Mouse (Mus musculus): ENCODE measurements around the gene Fignl1. TPM values are rescaled to one million over a fixed set of nuclear protein-coding genes. Genes with fewer than 3 reads are reported as not detected.

Fignl1 gene
- polyA plus RNA-seq, 1 experiment from 2014 or later = 54.4 TPM

DNA sequence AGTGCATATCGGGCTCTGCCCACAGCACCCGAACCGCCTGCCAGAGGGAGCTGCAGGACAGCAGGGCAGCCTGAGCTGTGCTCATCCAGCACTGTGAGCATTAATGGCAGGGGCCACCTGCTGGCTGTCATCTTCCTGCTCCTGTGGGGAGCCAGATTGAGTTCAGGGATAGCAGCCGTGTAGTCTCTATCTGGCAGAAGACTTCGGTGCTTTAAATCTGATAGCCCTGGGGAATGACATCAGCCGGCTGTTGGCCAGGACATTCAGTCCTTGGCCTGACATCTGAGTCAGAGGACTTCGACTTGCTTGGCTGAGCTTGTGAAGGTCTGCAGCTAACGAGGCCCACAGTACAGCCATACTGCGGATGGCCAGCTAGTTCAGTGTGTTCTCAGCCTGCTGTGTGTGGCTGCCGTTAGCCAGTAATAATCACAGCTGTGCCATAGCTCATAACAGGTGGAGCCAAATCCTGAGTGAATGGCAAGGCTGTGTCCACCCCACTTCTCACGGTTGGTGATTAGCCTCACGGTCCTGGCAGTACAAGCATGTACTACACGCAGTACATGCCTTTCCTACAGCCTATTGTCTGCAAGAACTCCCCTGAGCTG is 35.7 kb upstream of the Fignl1 start:
- Histone ChIP-seq H3K27ac (peak overlapping the region; percentile 60), H3K4me3 (replicated peaks) (no peak overlapping the region), H3K36me3 (no peaks in the 10 kb centered on the region), H3K9me3 (no peaks in the 10 kb centered on the region), H3K27me3 (replicated peaks) (no peaks in the 10 kb centered on the region), H3K9ac (no peak overlapping the region), H3K4me1 (peaks cover 6% of the 10 kb centered on the region; the same call in 1 of the 2 replicates), H3K4me2 (no peak overlapping the region)
- ATAC-seq (ENCODE audit: insufficient read depth, low FRiP score, low read depth) = peak; percentile 70; the same call in 1 of the 2 replicates
- WGBS = 43% methylated on average over 13 of the region's 13 CpGs

DNA sequence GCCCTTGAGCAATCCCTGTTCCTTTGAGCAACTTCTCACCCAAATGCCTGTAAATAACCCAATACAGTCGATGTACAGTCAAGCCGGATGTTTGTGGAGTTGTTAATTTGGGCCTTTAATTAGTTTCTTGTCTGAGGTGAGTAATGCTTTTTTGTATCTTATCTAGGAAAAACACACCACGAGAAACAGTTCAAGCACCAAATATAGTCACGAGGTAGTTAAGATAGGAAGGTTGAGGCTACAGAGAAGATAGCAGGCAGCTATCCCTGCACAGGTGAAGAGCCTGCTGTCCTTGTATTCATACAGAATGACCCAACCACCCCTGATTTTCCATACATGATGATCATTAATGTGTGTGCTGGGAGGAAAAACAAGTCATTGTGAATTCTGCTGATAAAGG is 32.8 kb upstream of the Fignl1 start:
- WGBS = 52% methylated on average over 4 of the region's 4 CpGs
- no peak overlapping the region for H3K4me2 ChIP-seq
- H3K4me3 ChIP-seq (replicated peaks) = no peak overlapping the region
- H3K4me1 ChIP-seq = peaks cover 22% of the 10 kb centered on the region
- H3K36me3 ChIP-seq = no peaks in the 10 kb centered on the region
- H3K9me3 ChIP-seq = no peaks in the 10 kb centered on the region
- H3K27ac ChIP-seq = no peak overlapping the region
- no peaks in the 10 kb centered on the region for H3K27me3 ChIP-seq (replicated peaks)
- peak; percentile 60; the same call in 1 of the 2 replicates for ATAC-seq (ENCODE audit: insufficient read depth, low FRiP score, low read depth)
- H3K9ac ChIP-seq = no peak overlapping the region

DNA sequence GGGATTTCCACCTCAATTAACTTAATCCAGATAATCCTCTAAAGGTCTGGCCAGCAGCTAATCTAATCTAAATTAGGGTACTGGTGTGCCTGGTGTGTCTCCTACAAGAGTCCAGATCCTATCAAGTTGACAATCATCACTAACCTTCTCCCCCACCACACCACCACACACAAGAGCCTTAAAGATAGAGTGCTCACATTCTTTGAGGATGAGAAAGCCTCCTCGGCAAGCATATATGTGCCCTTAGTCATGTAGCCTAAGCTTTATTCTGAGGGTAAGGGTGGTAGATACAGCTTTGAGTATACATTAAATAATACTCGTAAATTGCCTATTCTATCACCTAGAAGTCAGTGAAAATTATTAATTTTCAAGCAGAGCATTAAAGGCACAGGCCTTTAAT is 32.0 kb upstream of the Fignl1 start:
- no peaks in the 10 kb centered on the region for H3K9me3 ChIP-seq
- H3K4me1 ChIP-seq = peaks cover 28% of the 10 kb centered on the region
- whole genome bisulfite sequencing = 67% methylated on average over 2 of the region's 2 CpGs
- H3K4me3 ChIP-seq (replicated peaks) = no peak overlapping the region
- no peak for ATAC-seq (ENCODE audit: insufficient read depth, low FRiP score, low read depth)
- H3K9ac ChIP-seq = no peak overlapping the region
- H3K4me2 ChIP-seq = no peak overlapping the region
- no peak overlapping the region for H3K27ac ChIP-seq
- H3K36me3 ChIP-seq = no peaks in the 10 kb centered on the region
- H3K27me3 ChIP-seq (replicated peaks) = no peaks in the 10 kb centered on the region

DNA sequence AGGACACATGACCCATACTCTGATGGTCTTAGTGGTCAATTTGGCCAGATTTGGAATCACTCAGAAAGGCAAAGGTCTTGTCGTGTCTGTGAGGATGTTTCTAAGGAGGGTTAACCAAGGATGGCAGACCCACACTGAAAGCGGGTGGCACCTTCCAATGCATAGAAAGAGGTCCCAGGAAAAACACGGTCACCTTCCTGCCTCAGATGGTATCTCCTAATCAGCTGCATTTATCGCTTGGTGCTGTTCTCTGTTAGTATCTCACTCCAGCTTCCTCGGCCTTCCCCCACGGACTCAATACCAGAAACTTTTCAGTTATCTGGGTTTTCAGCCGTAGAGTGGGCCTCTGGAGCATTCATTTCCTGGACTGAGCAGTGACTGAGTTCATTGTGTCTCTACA is 31.1 kb upstream of the Fignl1 start:
- Histone ChIP-seq H3K27me3 (replicated peaks) (no peaks in the 10 kb centered on the region), H3K4me3 (replicated peaks) (no peak overlapping the region), H3K36me3 (no peaks in the 10 kb centered on the region), H3K9me3 (no peaks in the 10 kb centered on the region), H3K9ac (no peak overlapping the region), H3K4me1 (peaks cover 30% of the 10 kb centered on the region), H3K4me2 (no peak overlapping the region), H3K27ac (no peak overlapping the region)
- WGBS = 86% methylated on average over 7 of the region's 7 CpGs
- ATAC-seq (ENCODE audit: insufficient read depth, low FRiP score, low read depth) = no peak

DNA sequence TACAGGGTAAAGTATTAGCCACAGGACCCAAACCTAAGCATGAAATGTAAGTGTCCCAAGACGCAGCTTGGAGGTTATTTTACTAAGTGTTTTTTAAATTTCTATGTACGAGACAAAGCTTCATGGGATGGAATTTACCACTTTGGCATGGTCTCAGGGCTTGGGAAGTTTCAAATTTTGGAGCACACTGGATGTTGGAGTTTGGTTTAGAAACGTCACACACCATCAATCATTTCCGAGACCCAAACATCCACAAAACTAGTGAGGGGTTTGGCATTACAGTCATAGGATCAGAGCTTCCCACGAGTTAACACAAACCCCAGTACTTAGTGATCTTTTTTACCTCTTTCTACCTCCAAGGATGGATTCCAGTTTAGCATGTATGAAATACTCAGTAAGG is 28.6 kb upstream of the Fignl1 start:
- no peak overlapping the region for H3K4me2 ChIP-seq
- no peaks in the 10 kb centered on the region for H3K36me3 ChIP-seq
- no peak overlapping the region for H3K9ac ChIP-seq
- peaks cover 35% of the 10 kb centered on the region for H3K4me1 ChIP-seq
- H3K9me3 ChIP-seq = no peaks in the 10 kb centered on the region
- H3K27me3 ChIP-seq (replicated peaks) = no peaks in the 10 kb centered on the region
- 48% methylated on average over 5 of the region's 5 CpGs for WGBS
- no peak for ATAC-seq (ENCODE audit: insufficient read depth, low FRiP score, low read depth)
- no peak overlapping the region for H3K4me3 ChIP-seq (replicated peaks)
- peak overlapping the region; percentile 65 for H3K27ac ChIP-seq

DNA sequence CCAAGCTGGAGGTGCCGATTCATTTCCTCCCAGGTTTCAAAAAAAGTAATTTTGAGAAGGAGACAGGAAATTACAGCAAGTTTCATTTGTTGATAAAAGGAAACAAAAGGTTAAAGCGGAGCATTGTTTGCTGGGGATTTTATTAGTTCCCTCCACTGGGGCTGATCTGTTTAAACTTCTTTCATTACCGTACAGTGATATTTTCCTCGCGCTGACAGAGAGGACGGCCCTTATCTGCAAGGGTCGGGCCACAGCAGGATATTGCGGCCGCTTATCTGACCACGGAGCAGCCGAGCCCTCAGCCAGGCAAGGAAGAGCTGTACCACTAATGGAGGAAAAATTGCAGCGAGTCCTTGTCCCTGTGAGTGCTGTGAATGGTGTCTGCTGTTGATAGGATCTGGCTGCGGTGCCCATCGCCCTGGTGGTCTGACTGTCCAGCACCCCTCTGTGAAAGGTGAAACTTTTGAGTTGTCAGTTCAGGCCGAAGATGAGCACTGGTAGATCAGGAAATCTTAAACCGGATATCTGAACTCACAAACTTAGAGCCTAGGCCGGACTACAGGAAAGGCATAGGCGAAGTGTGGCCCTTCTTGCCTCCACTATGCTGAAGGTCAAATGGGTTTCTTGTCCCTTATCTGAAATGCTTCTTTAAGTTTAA is 28.1 kb upstream of the Fignl1 start:
- no peaks in the 10 kb centered on the region for H3K27me3 ChIP-seq (replicated peaks)
- 0 out of 2 replicates have a peak overlapping the region, but pooled peaks have one; percentile 3 for H3K4me3 ChIP-seq (replicated peaks)
- WGBS = 19% methylated on average over 18 of the region's 18 CpGs
- peak overlapping the region; percentile 65 for H3K27ac ChIP-seq
- H3K9me3 ChIP-seq = no peaks in the 10 kb centered on the region
- ATAC-seq (ENCODE audit: insufficient read depth, low FRiP score, low read depth) = peak; percentile 80; the same call in 1 of the 2 replicates
- no peaks in the 10 kb centered on the region for H3K36me3 ChIP-seq
- peak overlapping the region; percentile 32 for H3K4me2 ChIP-seq
- H3K4me1 ChIP-seq = peaks cover 39% of the 10 kb centered on the region
- H3K9ac ChIP-seq = no peak overlapping the region

DNA sequence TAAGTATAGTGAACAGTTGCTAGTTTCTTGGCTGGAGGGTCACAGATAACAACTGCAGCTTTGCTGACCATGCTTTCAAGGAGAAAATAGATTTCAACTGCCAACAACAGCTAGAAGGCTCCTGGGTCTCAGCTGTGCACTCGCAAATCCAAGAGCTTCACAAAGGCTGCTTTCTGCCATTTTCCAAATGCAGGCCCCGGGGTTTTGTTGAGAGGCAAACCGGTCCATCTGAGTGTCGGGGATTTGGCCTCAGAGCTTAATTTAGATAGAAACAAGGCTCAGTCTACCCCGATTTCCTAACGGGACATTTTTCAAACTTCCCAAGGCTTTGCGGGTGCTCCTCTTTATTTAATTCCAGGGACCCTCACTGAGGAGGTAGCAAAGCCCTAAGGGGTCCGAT is 27.5 kb upstream of the Fignl1 start:
- 40% methylated on average over 8 of the region's 8 CpGs for WGBS
- Histone ChIP-seq H3K27me3 (replicated peaks) (no peaks in the 10 kb centered on the region), H3K36me3 (no peaks in the 10 kb centered on the region), H3K4me2 (peak overlapping the region; percentile 32; the same call in 1 of the 2 replicates), H3K9me3 (no peaks in the 10 kb centered on the region), H3K9ac (no peak overlapping the region), H3K4me3 (replicated peaks) (no peak overlapping the region), H3K27ac (peak overlapping the region; percentile 65), H3K4me1 (peaks cover 42% of the 10 kb centered on the region)
- ATAC-seq (ENCODE audit: insufficient read depth, low FRiP score, low read depth) = no peak

DNA sequence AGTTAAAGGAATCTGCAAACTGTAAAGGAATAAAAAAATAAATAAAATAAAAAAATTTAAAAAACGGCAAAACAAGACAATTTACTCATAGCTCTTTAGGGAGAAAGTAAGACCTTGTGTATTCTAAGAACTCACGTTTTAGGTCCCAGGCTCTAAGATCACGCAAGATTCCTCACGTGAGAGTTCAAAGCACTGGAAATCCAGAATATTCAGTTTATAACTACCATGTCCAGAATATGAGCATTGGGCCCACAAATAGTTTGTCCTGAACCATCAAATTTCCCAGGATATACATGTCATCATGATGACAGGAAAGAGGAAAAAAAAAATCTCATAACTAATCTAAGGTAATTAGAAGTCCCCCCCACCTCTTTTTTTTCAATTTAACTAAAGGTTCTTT is 27.0 kb upstream of the Fignl1 start:
- H3K36me3 ChIP-seq = no peaks in the 10 kb centered on the region
- no peak overlapping the region for H3K9ac ChIP-seq
- H3K4me3 ChIP-seq (replicated peaks) = no peak overlapping the region
- H3K27me3 ChIP-seq (replicated peaks) = no peaks in the 10 kb centered on the region
- ATAC-seq (ENCODE audit: insufficient read depth, low FRiP score, low read depth) = no peak
- 80% methylated on average over 4 of the region's 4 CpGs for WGBS
- no peak overlapping the region for H3K4me2 ChIP-seq
- H3K27ac ChIP-seq = peak overlapping the region; percentile 65
- no peaks in the 10 kb centered on the region for H3K9me3 ChIP-seq
- H3K4me1 ChIP-seq = peaks cover 46% of the 10 kb centered on the region

DNA sequence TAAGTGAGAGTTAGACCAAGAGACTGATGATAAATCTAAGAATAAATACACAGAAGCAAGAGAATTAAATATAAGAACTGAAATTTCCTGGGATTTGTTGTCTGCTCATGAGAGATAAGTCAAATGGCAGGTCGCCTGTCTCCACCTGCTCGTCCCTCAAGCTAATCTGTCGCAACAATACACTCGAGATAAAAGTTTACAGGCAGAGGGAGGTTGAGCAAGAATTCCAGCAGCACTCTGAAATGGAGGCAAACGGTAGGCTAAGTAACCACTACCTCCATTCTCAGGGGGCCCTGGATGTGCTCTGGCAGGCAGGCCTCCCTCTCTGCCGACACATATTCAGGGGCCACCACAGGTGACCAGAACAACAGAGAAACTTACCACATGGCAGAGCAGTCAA is 26.6 kb upstream of the Fignl1 start:
- peak; percentile 38; the same call in 1 of the 2 replicates for ATAC-seq (ENCODE audit: insufficient read depth, low FRiP score, low read depth)
- H3K9ac ChIP-seq = no peak overlapping the region

DNA sequence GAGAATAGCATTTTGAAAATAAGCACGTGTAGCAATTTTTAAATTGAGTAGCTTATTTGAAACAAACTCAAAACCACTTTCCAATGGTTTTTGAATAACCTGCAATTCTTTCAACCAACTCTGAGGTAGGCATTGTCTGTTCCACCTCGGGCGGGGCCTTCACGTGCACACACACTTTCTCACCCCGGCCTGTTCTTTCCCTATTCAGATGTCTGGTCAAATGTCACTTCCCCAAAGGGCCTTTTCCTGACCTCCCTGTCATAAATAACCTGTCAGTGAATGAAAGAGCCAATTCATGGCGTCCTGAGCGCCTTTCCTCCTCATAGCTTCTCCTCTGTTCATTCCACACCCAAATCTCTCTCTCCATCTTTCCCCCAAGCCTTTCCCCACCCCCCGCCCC is 24.3 kb upstream of the Fignl1 start:
- Histone ChIP-seq H3K4me1 (peaks cover 66% of the 10 kb centered on the region), H3K4me2 (no peak overlapping the region), H3K4me3 (replicated peaks) (no peak overlapping the region), H3K27me3 (replicated peaks) (no peaks in the 10 kb centered on the region), H3K36me3 (no peaks in the 10 kb centered on the region), H3K9ac (no peak overlapping the region), H3K9me3 (no peaks in the 10 kb centered on the region), H3K27ac (peak overlapping the region; percentile 91; the same call in 1 of the 2 replicates)
- WGBS = 37% methylated on average over 8 of the region's 8 CpGs
- no peak for ATAC-seq (ENCODE audit: insufficient read depth, low FRiP score, low read depth)

More for the DNA sequence above, 26.6 kb upstream of the Fignl1 start:
- WGBS = 41% methylated on average over 6 of the region's 6 CpGs
- Histone ChIP-seq H3K4me1 (peaks cover 48% of the 10 kb centered on the region), H3K27ac (peak overlapping the region; percentile 60), H3K9me3 (no peaks in the 10 kb centered on the region), H3K4me2 (no peak overlapping the region), H3K36me3 (no peaks in the 10 kb centered on the region), H3K4me3 (replicated peaks) (no peak overlapping the region), H3K27me3 (replicated peaks) (no peaks in the 10 kb centered on the region)

DNA sequence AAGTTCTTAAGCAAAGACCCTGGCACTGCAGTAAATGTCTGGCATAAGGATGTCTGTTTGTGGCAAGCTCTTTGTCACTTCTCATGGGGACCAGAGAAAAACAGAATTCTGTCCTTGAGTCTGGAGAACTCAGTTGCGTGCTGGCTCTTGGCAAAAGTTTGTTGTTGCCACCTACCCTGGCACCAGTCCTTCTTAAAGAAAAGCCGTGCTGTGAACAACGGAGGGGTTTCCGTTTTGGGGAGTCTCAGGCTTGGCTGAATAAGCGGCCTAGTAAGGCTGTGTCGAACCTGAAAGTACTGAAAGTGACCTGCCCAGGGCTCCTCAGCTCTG is 24.0 kb upstream of the Fignl1 start:
- no peak for ATAC-seq (ENCODE audit: insufficient read depth, low FRiP score, low read depth)
- no peaks in the 10 kb centered on the region for H3K36me3 ChIP-seq
- peak overlapping the region; percentile 91 for H3K27ac ChIP-seq
- no peak overlapping the region for H3K4me2 ChIP-seq
- no peaks in the 10 kb centered on the region for H3K27me3 ChIP-seq (replicated peaks)
- H3K4me1 ChIP-seq = peaks cover 64% of the 10 kb centered on the region
- WGBS = 33% methylated on average over 6 of the region's 6 CpGs
- H3K9ac ChIP-seq = no peak overlapping the region
- no peaks in the 10 kb centered on the region for H3K9me3 ChIP-seq
- H3K4me3 ChIP-seq (replicated peaks) = no peak overlapping the region

DNA sequence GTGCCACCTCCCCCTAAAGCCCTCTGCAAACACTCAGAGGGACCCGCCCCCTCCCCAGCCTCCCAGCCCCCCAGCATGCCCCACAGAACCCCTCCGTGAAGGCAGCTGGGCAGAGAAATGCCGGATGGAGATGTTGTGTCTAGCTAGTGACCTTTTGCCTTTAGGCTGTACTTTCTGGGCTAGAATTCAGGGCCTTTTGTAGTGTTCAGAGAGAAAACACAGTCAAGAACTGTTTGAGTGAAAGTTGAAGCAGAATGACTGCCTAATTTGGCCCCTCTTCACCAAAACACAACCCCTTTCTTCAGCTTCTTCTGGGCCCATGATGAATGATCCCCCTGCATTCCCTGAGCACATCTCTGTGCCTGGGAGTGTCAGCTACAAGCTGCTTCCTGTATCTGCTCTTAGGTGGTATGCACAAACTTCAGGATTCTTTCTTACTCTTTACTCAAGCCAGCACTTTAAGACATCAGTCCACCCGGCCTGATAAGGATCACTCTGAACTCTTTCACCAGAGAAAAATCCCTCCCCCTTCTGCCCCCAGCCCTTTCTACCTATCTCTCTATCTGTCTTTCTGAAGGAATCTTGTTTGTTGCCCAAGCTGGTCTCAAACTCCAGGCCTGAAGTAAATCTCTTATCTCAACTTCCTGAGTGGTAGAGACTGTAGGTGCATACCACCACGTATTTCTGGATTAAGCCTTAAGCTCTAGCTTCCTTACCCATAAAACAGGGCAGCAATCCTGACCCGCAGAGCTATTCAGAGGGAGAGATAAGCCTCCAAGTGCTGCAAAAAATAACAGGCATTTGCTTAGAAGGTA is 23.4 kb upstream of the Fignl1 start:
- peak overlapping the region; percentile 91 for H3K27ac ChIP-seq
- H3K4me1 ChIP-seq = peaks cover 59% of the 10 kb centered on the region
- H3K4me3 ChIP-seq (replicated peaks) = no peak overlapping the region
- peak overlapping the region; percentile 29; the same call in 1 of the 2 replicates for H3K4me2 ChIP-seq
- no peaks in the 10 kb centered on the region for H3K36me3 ChIP-seq
- no peak for ATAC-seq (ENCODE audit: insufficient read depth, low FRiP score, low read depth)
- H3K9me3 ChIP-seq = no peaks in the 10 kb centered on the region
- 7% methylated on average over 6 of the region's 6 CpGs for WGBS
- no peak overlapping the region for H3K9ac ChIP-seq
- H3K27me3 ChIP-seq (replicated peaks) = no peaks in the 10 kb centered on the region

All from stomach, embryonic 15.5 days (tissue).